In genomic region chr8:88537998-88538975, GRCm38 (mm10) we compare ENCODE assay signal across 10 mouse cellular contexts. TPM values are rescaled to one million over a fixed set of nuclear protein-coding genes. Genes with fewer than 3 reads are reported as not detected.
DNase-seq lines count a peak whose midpoint lies in the region; ATAC-seq and TF ChIP-seq lines count a peak whose summit lies in the region.
"Had no signal": no experiment of that assay in that cellular context is flagged by ENCODE, and none has a peak within 500 bp of the region (broad histone marks: within the 10 kb centered on the region; RNA-seq: fewer than 3 reads in every experiment).

No protein-coding gene starts in this region.

- peaks cover 8% of the 10 kb centered on the region for H3K4me1 ChIP-seq in heart, embryonic 11.5 days (ENCODE audit: control insufficient read depth, insufficient read depth, low read length)
- peaks cover 23% of the 10 kb centered on the region; the same call in 1 of the 2 replicates for H3K4me1 ChIP-seq in embryonic facial prominence, embryonic 14.5 days (ENCODE audit: control insufficient read depth, insufficient read depth, low read length)
- H3K4me1 ChIP-seq in kidney, adult 2 months (ENCODE audit: control insufficient read depth, insufficient read depth, low read length), result no peaks in the 10 kb centered on the region
- peaks cover 20% of the 10 kb centered on the region for H3K4me1 ChIP-seq in midbrain, embryonic 13.5 days (replicated peaks)

- H3K4me2 ChIP-seq in heart, embryonic 11.5 days, result no peak overlapping the region
- no peak overlapping the region for H3K4me2 ChIP-seq in embryonic facial prominence, embryonic 14.5 days (ENCODE audit: low read depth, low read length)
- H3K4me2 ChIP-seq in midbrain, embryonic 13.5 days (replicated peaks), result no peak overlapping the region

- no peak for TF ChIP-seq CTCF in kidney, adult 2 months (conservative IDR thresholded peaks at IDR 0.05; ENCODE audit: insufficient read depth, insufficient read length, low read depth, low read length)

- no peak for TF ChIP-seq POLR2A in kidney, adult 2 months (IDR thresholded peaks at IDR 0.05; ENCODE audit: low read depth, low read length)

- 60% methylated on average over 19 of the region's 19 CpGs for WGBS in heart, embryonic 11.5 days (ENCODE audit: insufficient replicate concordance)
- 60% methylated on average over 19 of the region's 19 CpGs for WGBS in embryonic facial prominence, embryonic 14.5 days
- 44% methylated on average over 19 of the region's 19 CpGs for WGBS in kidney, adult 2 months
- 71% methylated on average over 19 of the region's 19 CpGs for WGBS in midbrain, embryonic 13.5 days

- H3K27ac ChIP-seq in heart, embryonic 11.5 days (ENCODE audit: low read depth, low read length), result no peak overlapping the region
- peak overlapping the region; percentile 58 for H3K27ac ChIP-seq in embryonic facial prominence, embryonic 14.5 days (replicated peaks; ENCODE audit: low read depth, low read length)
- H3K27ac ChIP-seq in kidney, adult 2 months (ENCODE audit: insufficient read depth, low read depth, low read length), result peak overlapping the region; percentile 21; the same call in 1 of the 2 replicates
- no peak overlapping the region for H3K27ac ChIP-seq in midbrain, embryonic 13.5 days

- H3K36me3 ChIP-seq in heart, embryonic 11.5 days (ENCODE audit: control insufficient read depth, insufficient read depth, low read length), result no peaks in the 10 kb centered on the region
- peaks cover 34% of the 10 kb centered on the region; the same call in 1 of the 2 replicates for H3K36me3 ChIP-seq in embryonic facial prominence, embryonic 14.5 days (ENCODE audit: control insufficient read depth, insufficient read depth, low read length)
- no peaks in the 10 kb centered on the region for H3K36me3 ChIP-seq in kidney, adult 2 months (ENCODE audit: control insufficient read depth, insufficient read depth, low read length)
- H3K36me3 ChIP-seq in midbrain, embryonic 13.5 days, result peaks cover 11% of the 10 kb centered on the region

- H3K9me3 ChIP-seq in heart, embryonic 11.5 days (replicated peaks; ENCODE audit: control insufficient read depth, low read length), result no peaks in the 10 kb centered on the region
- no peaks in the 10 kb centered on the region for H3K9me3 ChIP-seq in embryonic facial prominence, embryonic 14.5 days (ENCODE audit: control insufficient read depth, low read length)
- H3K9me3 ChIP-seq in midbrain, embryonic 13.5 days, result no peaks in the 10 kb centered on the region

- H3K9ac ChIP-seq in heart, embryonic 11.5 days (ENCODE audit: low read depth, low read length), result no peak overlapping the region
- 0 out of 2 replicates have a peak overlapping the region, but pooled peaks have one; percentile 31 for H3K9ac ChIP-seq in embryonic facial prominence, embryonic 14.5 days (ENCODE audit: low read depth, low read length)
- no peak overlapping the region for H3K9ac ChIP-seq in midbrain, embryonic 13.5 days (replicated peaks)

- no peak for ATAC-seq in heart, embryonic 11.5 days (replicated peaks; ENCODE audit: insufficient number of reproducible peaks, low FRiP score, low TSS enrichment)
- ATAC-seq in embryonic facial prominence, embryonic 14.5 days (ENCODE audit: low read depth), result no peak
- no peak for ATAC-seq in midbrain, embryonic 13.5 days

- no peak overlapping the region for H3K4me3 ChIP-seq in heart, embryonic 11.5 days (ENCODE audit: low read depth, low read length)
- no peak overlapping the region for H3K4me3 ChIP-seq in embryonic facial prominence, embryonic 14.5 days (ENCODE audit: low read depth, low read length)
- H3K4me3 ChIP-seq in kidney, adult 2 months (ENCODE audit: insufficient read depth, low read depth, low read length), result no peak overlapping the region
- no peak overlapping the region for H3K4me3 ChIP-seq in midbrain, embryonic 13.5 days (replicated peaks)
- H3K4me3 ChIP-seq: myocyte had no signal

- H3K27me3 ChIP-seq in heart, embryonic 11.5 days (ENCODE audit: control insufficient read depth, insufficient read depth, low read length), result no peaks in the 10 kb centered on the region
- H3K27me3 ChIP-seq in embryonic facial prominence, embryonic 14.5 days (replicated peaks; ENCODE audit: control insufficient read depth, insufficient read depth, low read length), result no peaks in the 10 kb centered on the region
- no peaks in the 10 kb centered on the region for H3K27me3 ChIP-seq in kidney, adult 2 months (replicated peaks; ENCODE audit: control insufficient read depth, insufficient read depth, low read length)
- H3K27me3 ChIP-seq in midbrain, embryonic 13.5 days, result no peaks in the 10 kb centered on the region

- DNase-seq in heart, adult 8-10 months (ENCODE audit: low spot score), result peak; percentile 32
- DNase-seq in embryonic facial prominence, embryonic 14.5 days (ENCODE audit: low spot score), result no peak
- DNase-seq in kidney, adult 2 months, result peak; percentile 63
- DNase-seq in lung, postnatal 36 days, result peak; percentile 91
- DNase-seq in cerebellum, postnatal 25 days, result no peak
- DNase-seq in retina, postnatal 1 day, result no peak
- DNase-seq: cerebellum, postnatal 14 days had no signal

RNA-seq across cellular contexts. Expression of gene Nkd1, which starts 17.1 kb away (rescaled TPM):
- 1 to 10 TPM; 1.8 to 2.3 (median 2.0) TPM for total RNA-seq in heart, adult 8-10 months (2022)
- 17.3 and 18.3 TPM in 2 replicates for polyA plus RNA-seq in heart, embryonic 11.5 days (2014; fragmentation: Nextera tagmentation; extraction: Ambion mirVana)
- 46.4 and 50.4 TPM in 2 replicates for polyA plus RNA-seq in embryonic facial prominence, embryonic 14.5 days (2014; fragmentation: Nextera tagmentation; extraction: Ambion mirVana)
- polyA plus RNA-seq in kidney, adult 2 months (2012; rRNA removed), result 8.6 and 9.6 TPM in 2 replicates
- polyA plus RNA-seq in midbrain, embryonic 13.5 days (2015; fragmentation: Nextera tagmentation; extraction: Ambion mirVana), result 68.4 and 79.8 TPM in 2 replicates

Comparison
In these comparisons a context has a peak if more than half of its experiments do, and no peak if none do; other contexts are left out.
1. DNase-seq: peak in heart, adult 8-10 months (single experiment), kidney, adult 2 months (single experiment) and lung, postnatal 36 days (single experiment); none in embryonic facial prominence, embryonic 14.5 days (single experiment), cerebellum, postnatal 25 days (0 of 2) and retina, postnatal 1 day (single experiment).
2. H3K27ac ChIP-seq: peak in embryonic facial prominence, embryonic 14.5 days (single experiment) and kidney, adult 2 months (single experiment); none in heart, embryonic 11.5 days (single experiment) and midbrain, embryonic 13.5 days (single experiment).